Mouse (Mus musculus): ENCODE data around the gene Bmi1. TPM values are rescaled to one million over a fixed set of nuclear protein-coding genes. Genes with fewer than 3 reads are reported as not detected.

Bmi1 gene
- polyA plus RNA-seq, 1 experiment from 2014 or later = 34.0 TPM

GRCm38 (mm10) chr2:18680501-18680900 is 3.7 kb downstream of the Bmi1 start:
- Histone ChIP-seq H3K27ac (ENCODE audit: low read length) (no peak overlapping the region), H3K9ac (replicated peaks; ENCODE audit: low read depth, low read length) (no peak overlapping the region), H3K4me3 (ENCODE audit: low read depth, low read length) (peak overlapping the region; percentile 34), H3K27me3 (ENCODE audit: control insufficient read depth, insufficient read depth, low read length) (no peaks in the 10 kb centered on the region), H3K4me1 (ENCODE audit: control insufficient read depth, insufficient read depth, low read length) (peaks cover 13% of the 10 kb centered on the region; the same call in 1 of the 2 replicates), H3K4me2 (replicated peaks; ENCODE audit: low read depth, low read length) (peak overlapping the region; percentile 88), H3K36me3 (ENCODE audit: control insufficient read depth, insufficient read depth, low read length) (peaks cover 9% of the 10 kb centered on the region; the same call in 1 of the 2 replicates), H3K9me3 (ENCODE audit: control insufficient read depth, low read depth, low read length) (no peaks in the 10 kb centered on the region)
- no peak for ATAC-seq (ENCODE audit: insufficient number of reproducible peaks, insufficient read depth, low FRiP score, low read depth)
- WGBS = 1% methylated on average over 4 of the region's 4 CpGs

DNA sequence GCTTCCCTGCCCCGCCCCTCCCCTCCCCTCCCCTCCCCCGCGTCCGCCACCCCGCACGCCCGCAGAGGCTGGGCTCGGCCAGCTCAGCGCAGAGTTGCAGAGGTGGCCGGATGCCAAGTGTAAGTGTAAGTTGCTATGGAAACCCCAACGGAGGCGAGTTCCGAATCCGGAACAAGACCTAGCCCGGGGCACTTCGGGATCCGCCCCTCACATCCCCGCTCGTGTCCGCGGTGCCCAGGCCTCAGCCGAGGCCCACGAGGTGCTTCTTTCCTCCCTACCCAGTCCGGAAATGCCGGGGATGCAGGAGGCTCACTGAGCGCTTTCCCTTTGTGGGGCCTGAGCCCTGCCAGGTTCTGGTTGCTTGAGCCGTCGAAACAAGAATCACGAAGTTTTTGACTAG is 4.1 kb downstream of the Bmi1 start:
- Histone ChIP-seq H3K9ac (replicated peaks; ENCODE audit: low read depth, low read length) (no peak overlapping the region), H3K36me3 (ENCODE audit: control insufficient read depth, insufficient read depth, low read length) (peaks cover 9% of the 10 kb centered on the region; the same call in 1 of the 2 replicates), H3K27ac (ENCODE audit: low read length) (no peak overlapping the region), H3K4me1 (ENCODE audit: control insufficient read depth, insufficient read depth, low read length) (peaks cover 13% of the 10 kb centered on the region; the same call in 1 of the 2 replicates), H3K27me3 (ENCODE audit: control insufficient read depth, insufficient read depth, low read length) (no peaks in the 10 kb centered on the region), H3K4me2 (replicated peaks; ENCODE audit: low read depth, low read length) (peak overlapping the region; percentile 88), H3K9me3 (ENCODE audit: control insufficient read depth, low read depth, low read length) (no peaks in the 10 kb centered on the region), H3K4me3 (ENCODE audit: low read depth, low read length) (peak overlapping the region; percentile 34)
- ATAC-seq (ENCODE audit: insufficient number of reproducible peaks, insufficient read depth, low FRiP score, low read depth) = no peak
- WGBS = 4% methylated on average over 29 of the region's 29 CpGs

DNA sequence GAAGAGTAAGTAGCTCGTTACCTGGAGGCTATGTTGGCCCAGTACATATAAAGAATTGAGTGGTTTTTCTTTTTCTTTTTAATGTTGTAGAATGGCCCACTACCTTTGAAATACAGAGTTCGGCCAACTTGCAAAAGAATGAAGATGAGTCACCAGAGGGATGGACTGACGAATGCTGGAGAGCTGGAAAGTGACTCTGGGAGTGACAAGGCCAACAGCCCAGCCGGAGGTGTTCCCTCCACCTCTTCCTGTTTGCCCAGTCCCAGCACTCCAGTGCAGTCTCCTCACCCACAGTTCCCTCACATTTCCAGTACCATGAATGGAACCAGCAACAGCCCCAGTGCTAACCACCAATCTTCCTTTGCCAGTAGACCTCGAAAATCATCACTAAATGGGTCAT is 7.2 kb downstream of the Bmi1 start:
- H3K27ac ChIP-seq (ENCODE audit: low read length) = no peak overlapping the region
- no peak overlapping the region for H3K4me2 ChIP-seq (replicated peaks; ENCODE audit: low read depth, low read length)
- no peak for ATAC-seq (ENCODE audit: insufficient number of reproducible peaks, insufficient read depth, low FRiP score, low read depth)
- H3K27me3 ChIP-seq (ENCODE audit: control insufficient read depth, insufficient read depth, low read length) = peaks cover 11% of the 10 kb centered on the region
- H3K4me3 ChIP-seq (ENCODE audit: low read depth, low read length) = no peak overlapping the region
- 75% methylated on average over 5 of the region's 5 CpGs for WGBS
- H3K4me1 ChIP-seq (ENCODE audit: control insufficient read depth, insufficient read depth, low read length) = peaks cover 15% of the 10 kb centered on the region; the same call in 1 of the 2 replicates
- peaks cover 9% of the 10 kb centered on the region; the same call in 1 of the 2 replicates for H3K36me3 ChIP-seq (ENCODE audit: control insufficient read depth, insufficient read depth, low read length)
- no peaks in the 10 kb centered on the region for H3K9me3 ChIP-seq (ENCODE audit: control insufficient read depth, low read depth, low read length)
- no peak overlapping the region for H3K9ac ChIP-seq (replicated peaks; ENCODE audit: low read depth, low read length)

DNA sequence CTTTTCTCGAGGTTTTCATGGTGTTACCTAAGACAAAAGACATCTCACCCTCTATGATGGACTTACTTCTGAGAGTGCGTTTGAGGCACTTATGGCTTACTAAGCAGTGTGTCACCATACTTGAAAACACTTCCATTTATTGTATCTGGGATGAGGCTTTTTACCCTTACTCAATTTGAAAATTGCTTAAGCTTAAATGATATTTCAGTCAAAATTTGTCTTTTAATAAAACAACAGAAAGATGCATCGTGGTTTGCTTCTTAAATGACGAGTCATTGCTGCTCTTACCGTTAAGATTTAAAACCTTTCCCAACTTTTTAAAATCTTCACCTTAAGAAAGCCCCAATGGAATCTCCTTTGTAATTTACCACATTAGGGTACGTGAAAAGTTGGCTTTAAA is 9.6 kb downstream of the Bmi1 start:
- H3K27me3 ChIP-seq (ENCODE audit: control insufficient read depth, insufficient read depth, low read length) = peaks cover 16% of the 10 kb centered on the region
- H3K36me3 ChIP-seq (ENCODE audit: control insufficient read depth, insufficient read depth, low read length) = peaks cover 9% of the 10 kb centered on the region; the same call in 1 of the 2 replicates
- 62% methylated on average over 6 of the region's 6 CpGs for WGBS
- no peak overlapping the region for H3K9ac ChIP-seq (replicated peaks; ENCODE audit: low read depth, low read length)
- no peak overlapping the region for H3K27ac ChIP-seq (ENCODE audit: low read length)
- H3K4me3 ChIP-seq (ENCODE audit: low read depth, low read length) = no peak overlapping the region
- H3K4me2 ChIP-seq (replicated peaks; ENCODE audit: low read depth, low read length) = no peak overlapping the region
- ATAC-seq (ENCODE audit: insufficient number of reproducible peaks, insufficient read depth, low FRiP score, low read depth) = no peak
- H3K9me3 ChIP-seq (ENCODE audit: control insufficient read depth, low read depth, low read length) = no peaks in the 10 kb centered on the region
- H3K4me1 ChIP-seq (ENCODE audit: control insufficient read depth, insufficient read depth, low read length) = peaks cover 19% of the 10 kb centered on the region; the same call in 1 of the 2 replicates

DNA sequence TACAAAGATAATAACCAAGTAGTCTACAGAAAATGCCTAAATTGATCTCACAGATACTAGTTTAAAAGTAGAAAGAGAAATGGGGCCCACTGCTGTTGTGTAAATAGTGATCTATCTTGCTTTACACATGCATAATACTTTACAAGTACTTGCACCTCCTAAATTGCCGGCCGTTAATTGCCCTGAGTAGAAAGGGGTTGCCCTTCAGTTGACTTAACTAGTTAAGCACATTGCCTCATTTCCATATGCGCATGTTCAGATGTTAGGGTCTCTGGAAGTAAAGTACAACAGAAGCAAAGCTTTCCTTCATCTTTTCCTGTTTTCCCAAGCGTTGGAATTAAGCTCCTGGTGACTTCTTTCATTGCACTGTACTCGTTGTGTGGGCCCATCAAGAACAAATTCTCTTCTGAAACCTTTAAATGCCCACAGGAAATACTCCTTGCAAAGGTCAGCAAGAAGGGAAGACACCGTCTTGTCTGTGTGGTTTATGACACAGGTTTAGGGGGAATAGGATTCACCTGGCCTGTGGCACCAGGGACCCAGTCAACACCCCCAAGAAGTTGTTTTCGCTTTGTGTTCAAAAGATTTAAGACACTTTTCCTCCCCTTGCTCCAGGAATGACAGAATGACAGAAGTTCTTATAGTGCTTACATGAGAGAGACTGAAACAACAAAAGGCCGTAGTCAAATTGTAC is 10.2 kb downstream of the Bmi1 start:
- ATAC-seq (ENCODE audit: insufficient number of reproducible peaks, insufficient read depth, low FRiP score, low read depth) = no peak
- no peaks in the 10 kb centered on the region for H3K9me3 ChIP-seq (ENCODE audit: control insufficient read depth, low read depth, low read length)
- H3K4me1 ChIP-seq (ENCODE audit: control insufficient read depth, insufficient read depth, low read length) = peaks cover 19% of the 10 kb centered on the region; the same call in 1 of the 2 replicates
- H3K9ac ChIP-seq (replicated peaks; ENCODE audit: low read depth, low read length) = no peak overlapping the region
- H3K27ac ChIP-seq (ENCODE audit: low read length) = no peak overlapping the region
- H3K36me3 ChIP-seq (ENCODE audit: control insufficient read depth, insufficient read depth, low read length) = peaks cover 9% of the 10 kb centered on the region; the same call in 1 of the 2 replicates
- peaks cover 18% of the 10 kb centered on the region for H3K27me3 ChIP-seq (ENCODE audit: control insufficient read depth, insufficient read depth, low read length)
- no peak overlapping the region for H3K4me3 ChIP-seq (ENCODE audit: low read depth, low read length)
- H3K4me2 ChIP-seq (replicated peaks; ENCODE audit: low read depth, low read length) = no peak overlapping the region
- 48% methylated on average over 8 of the region's 8 CpGs for WGBS

- H3K27ac ChIP-seq (ENCODE audit: low read length) = no peak overlapping the region
- peaks cover 21% of the 10 kb centered on the region for H3K27me3 ChIP-seq (ENCODE audit: control insufficient read depth, insufficient read depth, low read length)
- 10% methylated on average over 9 of the region's 9 CpGs for WGBS
- peaks cover 19% of the 10 kb centered on the region; the same call in 1 of the 2 replicates for H3K4me1 ChIP-seq (ENCODE audit: control insufficient read depth, insufficient read depth, low read length)
- H3K9ac ChIP-seq (replicated peaks; ENCODE audit: low read depth, low read length) = no peak overlapping the region
- no peaks in the 10 kb centered on the region for H3K9me3 ChIP-seq (ENCODE audit: control insufficient read depth, low read depth, low read length)
- H3K36me3 ChIP-seq (ENCODE audit: control insufficient read depth, insufficient read depth, low read length) = peaks cover 7% of the 10 kb centered on the region; the same call in 1 of the 2 replicates
- no peak overlapping the region for H3K4me2 ChIP-seq (replicated peaks; ENCODE audit: low read depth, low read length)
- no peak overlapping the region for H3K4me3 ChIP-seq (ENCODE audit: low read depth, low read length)
- no peak for ATAC-seq (ENCODE audit: insufficient number of reproducible peaks, insufficient read depth, low FRiP score, low read depth)
These were observed 10.9 kb downstream of the Bmi1 start for GRCm38 (mm10) chr2:18687671-18688170.

DNA sequence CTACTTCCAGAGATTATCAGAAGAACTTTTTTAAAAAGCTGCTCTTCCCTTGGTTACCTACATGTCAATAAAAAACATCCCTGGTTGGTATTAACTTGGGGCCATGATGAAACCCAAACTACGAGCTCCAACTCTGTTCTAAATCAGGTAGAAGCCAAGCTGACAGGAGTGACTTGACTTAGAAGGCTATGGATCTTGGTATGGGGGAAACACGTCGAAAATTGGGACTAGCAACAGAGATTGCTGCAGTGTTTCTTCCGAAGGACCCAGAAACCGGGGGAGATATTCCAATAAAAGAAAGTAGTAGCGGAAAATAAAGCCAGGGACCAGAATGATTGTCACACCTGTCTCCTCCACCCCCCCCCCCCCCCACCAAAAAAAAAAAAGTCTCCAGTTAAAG is 11.5 kb downstream of the Bmi1 start:
- no peaks in the 10 kb centered on the region for H3K9me3 ChIP-seq (ENCODE audit: control insufficient read depth, low read depth, low read length)
- H3K4me3 ChIP-seq (ENCODE audit: low read depth, low read length) = peak overlapping the region; percentile 42
- no peak overlapping the region for H3K27ac ChIP-seq (ENCODE audit: low read length)
- WGBS = 9% methylated on average over 6 of the region's 6 CpGs
- H3K4me2 ChIP-seq (replicated peaks; ENCODE audit: low read depth, low read length) = peak overlapping the region; percentile 80
- H3K36me3 ChIP-seq (ENCODE audit: control insufficient read depth, insufficient read depth, low read length) = peaks cover 7% of the 10 kb centered on the region; the same call in 1 of the 2 replicates
- no peak for ATAC-seq (ENCODE audit: insufficient number of reproducible peaks, insufficient read depth, low FRiP score, low read depth)
- H3K9ac ChIP-seq (replicated peaks; ENCODE audit: low read depth, low read length) = no peak overlapping the region
- H3K27me3 ChIP-seq (ENCODE audit: control insufficient read depth, insufficient read depth, low read length) = peaks cover 21% of the 10 kb centered on the region
- H3K4me1 ChIP-seq (ENCODE audit: control insufficient read depth, insufficient read depth, low read length) = peaks cover 19% of the 10 kb centered on the region; the same call in 1 of the 2 replicates

DNA sequence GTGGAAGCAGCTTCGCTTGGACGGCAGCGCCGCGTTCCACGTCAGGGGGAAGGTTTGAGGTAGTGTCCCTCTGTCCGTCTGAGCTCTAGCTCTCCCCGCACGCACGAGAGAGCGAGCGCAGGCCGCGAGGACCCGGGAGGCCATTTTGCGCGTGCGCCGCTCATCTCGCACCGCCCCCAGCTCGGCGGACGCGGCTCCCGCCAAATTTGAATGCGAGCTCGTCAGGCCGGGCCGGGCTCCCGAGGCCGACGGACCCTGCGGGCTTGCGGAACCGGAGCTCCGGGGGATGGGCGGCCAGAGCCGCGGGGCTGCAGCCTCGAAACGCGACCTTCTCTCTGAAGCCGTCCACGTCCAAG is 11.9 kb downstream of the Bmi1 start:
- Histone ChIP-seq H3K27ac (ENCODE audit: low read length) (no peak overlapping the region), H3K9me3 (ENCODE audit: control insufficient read depth, low read depth, low read length) (no peaks in the 10 kb centered on the region), H3K27me3 (ENCODE audit: control insufficient read depth, insufficient read depth, low read length) (peaks cover 21% of the 10 kb centered on the region), H3K4me3 (ENCODE audit: low read depth, low read length) (peak overlapping the region; percentile 42), H3K4me1 (ENCODE audit: control insufficient read depth, insufficient read depth, low read length) (peaks cover 19% of the 10 kb centered on the region; the same call in 1 of the 2 replicates), H3K4me2 (replicated peaks; ENCODE audit: low read depth, low read length) (peak overlapping the region; percentile 80), H3K9ac (replicated peaks; ENCODE audit: low read depth, low read length) (no peak overlapping the region), H3K36me3 (ENCODE audit: control insufficient read depth, insufficient read depth, low read length) (peaks cover 7% of the 10 kb centered on the region; the same call in 1 of the 2 replicates)
- peak; percentile 35; the same call in 1 of the 2 replicates for ATAC-seq (ENCODE audit: insufficient number of reproducible peaks, insufficient read depth, low FRiP score, low read depth)
- under 1% methylated on average over 45 of the region's 45 CpGs for WGBS

All from stomach, embryonic 14.5 days (tissue).